Mouse (Mus musculus) 3134 (cell line): ENCODE measurements around the gene Mtr.

Source experiments
- DNase-seq: peaks from one replicate; pipeline ENCODE4 v3.0.0-alpha.2; 2011; ENCODE audit warnings: low spot score; ENCODE audit not compliant: insufficient read length; ENCODE audit errors: extremely low read depth

The Mtr gene

DNA sequence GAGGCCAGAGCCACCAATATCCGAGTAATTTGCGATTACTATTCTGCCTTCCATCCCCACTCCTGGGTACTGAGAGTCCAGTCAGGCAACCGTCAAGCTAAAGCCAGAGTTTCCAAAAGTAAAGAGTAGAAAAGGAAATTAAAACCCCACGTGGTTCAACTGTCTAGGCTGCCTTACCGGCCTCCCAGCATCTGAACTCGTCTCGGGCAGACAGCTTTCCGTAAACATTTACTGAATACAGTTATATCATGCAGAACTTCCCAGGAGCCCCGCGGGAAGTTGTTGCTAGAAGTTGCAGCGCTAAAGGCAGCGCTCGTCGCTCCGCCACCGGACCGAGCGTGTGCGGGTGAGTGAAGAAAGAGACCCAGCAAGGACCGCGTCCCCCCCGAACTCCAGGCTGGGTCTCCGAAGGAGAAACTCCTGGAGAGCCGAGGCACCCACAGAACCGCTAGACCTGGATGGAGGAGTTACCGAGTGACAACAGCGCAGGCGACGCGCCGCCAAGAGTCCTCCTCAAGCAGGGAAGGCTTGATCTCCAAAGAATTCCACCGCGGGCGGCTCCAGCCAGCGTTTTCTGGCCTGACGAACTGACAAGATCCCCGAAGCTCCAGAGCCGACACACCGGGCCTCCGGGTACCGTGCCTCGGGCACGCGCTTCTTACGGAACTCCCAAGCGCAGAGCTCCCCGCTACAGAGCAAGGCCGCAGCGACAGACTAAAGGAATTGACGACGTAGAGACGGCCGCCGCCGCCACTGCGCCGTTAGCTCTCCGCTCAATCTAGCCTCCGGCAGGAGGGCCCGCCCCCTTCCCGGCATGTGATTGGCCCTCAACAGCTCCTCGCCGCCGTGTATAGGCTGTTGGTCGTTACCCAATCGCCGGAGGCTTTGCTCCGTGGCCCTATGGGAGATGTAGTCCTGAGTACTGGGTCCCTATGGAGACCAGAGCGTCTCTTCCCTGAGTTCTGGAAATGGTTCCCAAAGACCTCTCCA, at the start of gene Mtr:
Mtr (minus strand) TSS at position 723 of the 990 bp plus-strand sequence.
- DNase-seq: peak; percentile 94

- DNase-seq: no peak
Measured at GRCm38 (mm10) chr13:12307286-12307685, 49.4 kb upstream of the Mtr start.

DNA sequence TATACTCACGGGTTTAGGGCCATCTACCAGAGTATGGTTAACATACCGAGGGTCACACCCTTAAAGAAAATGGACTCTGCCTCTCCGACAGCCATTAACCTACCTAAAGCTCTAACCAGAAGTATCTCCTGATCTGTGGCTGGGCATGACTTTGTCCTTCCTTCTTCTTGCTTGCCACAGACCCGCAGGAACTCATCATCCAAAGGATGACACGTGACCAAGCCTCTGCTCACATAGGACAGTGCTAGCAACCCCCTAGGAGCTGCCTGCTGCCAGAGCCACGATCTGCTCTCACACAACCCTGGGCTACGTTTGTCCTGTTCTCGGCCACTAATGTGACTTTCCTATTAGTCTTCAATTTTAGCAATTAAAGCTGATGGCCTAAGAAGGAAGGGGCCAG, 47.6 kb upstream of the Mtr start:
- no peak for DNase-seq

DNA sequence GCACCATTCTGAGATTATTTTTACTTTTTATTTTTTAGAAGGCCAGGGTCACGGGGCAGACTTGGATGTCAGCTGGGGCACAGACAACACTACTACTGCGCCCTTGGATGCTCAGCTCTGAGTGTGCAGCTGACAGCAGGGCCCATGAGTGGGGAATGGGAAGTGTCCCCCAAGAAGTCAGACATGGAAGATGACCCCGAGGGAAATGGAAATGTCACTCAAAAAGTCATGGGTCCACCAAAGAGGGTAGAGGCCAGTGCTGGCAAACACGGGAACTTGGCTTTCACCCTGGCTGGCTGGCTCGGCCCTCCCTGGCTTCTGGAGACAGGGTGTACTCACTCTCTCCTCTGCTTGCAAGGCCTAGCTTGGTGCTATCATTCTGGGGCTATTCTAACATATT, 47.1 kb upstream of the Mtr start:
- no peak for DNase-seq

GRCm38 (mm10) chr13:12297777-12298176, 39.9 kb upstream of the Mtr start:
- no peak for DNase-seq

DNA sequence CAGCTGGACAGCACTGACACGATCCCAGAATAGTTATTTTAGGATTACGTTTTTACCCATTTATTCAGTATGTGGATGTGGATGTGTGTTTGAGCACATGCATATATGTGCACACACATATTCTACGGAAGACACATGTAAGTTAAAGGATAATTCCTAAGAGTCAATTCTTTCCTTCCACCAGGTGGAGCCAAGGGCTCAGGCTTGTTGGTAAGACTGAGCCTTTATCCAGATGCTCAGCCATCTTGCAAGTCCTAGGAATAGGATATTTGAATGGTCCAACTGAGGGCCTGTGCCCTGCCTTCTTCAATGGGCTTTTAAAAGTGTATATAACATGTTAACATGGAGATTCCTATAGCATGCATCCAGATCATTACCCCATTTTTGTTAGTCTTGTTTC, 38.8 kb upstream of the Mtr start:
- no peak for DNase-seq

DNA sequence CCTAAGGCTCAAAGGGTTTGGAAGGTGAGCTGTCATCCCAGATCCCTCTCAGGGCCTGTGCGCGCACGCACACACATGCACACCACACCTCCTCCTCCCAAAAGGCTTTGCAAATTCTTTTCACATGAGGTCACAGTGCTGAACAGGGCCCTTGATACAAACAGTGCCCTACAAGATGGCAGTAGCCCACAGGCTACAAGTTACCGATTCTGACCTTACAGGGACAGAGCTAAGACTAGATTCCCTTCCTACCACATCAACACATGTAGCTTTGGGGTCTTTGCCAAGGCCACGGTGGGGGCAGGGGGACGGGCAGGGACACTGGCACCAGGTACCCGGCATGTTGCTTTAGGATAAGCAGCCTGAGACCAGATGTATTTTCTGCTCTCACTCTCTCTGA, 35.9 kb upstream of the Mtr start:
- peak; percentile 69 for DNase-seq

DNA sequence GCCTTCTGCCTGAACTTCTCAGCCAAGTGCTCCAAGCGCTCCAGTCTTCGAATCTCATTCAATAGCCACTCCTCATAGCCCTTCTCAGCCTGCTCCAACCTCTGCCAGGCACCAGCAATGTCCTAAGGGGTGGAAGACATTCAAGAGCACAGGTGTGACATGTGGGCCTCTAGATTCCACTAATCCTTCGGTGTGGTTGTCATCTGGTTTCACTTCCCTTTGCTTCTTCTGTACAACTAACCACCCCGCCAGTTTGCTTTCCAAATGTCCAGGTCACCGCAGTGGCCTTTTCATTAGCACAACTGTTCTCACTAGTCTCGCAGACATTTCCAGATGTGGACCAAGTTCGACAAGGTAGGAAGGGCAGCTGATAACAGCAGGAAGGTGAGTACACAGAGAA, 32.8 kb upstream of the Mtr start:
- no peak for DNase-seq

DNA sequence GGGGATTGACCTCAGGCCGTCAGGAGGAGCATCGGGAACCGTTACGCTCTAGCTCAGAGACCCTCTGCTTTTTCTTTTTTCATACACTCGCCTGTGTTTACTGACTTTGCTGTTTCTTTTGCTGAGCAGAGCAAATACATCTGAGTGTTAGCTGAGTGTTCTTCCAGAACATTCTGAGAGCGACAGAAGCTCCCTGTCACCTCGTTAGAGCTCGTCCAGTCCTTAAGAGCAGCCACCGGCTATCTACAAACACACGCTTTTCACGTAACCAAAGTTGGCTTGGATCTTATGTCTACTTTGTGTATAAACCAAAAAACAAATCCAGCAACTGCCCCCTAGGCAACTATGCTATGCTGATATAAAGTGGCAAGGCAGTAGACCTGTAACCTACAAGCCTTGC, 26.6 kb upstream of the Mtr start:
- DNase-seq: no peak

- DNase-seq: peak; percentile 43
Measured at GRCm38 (mm10) chr13:12283826-12284225, 25.9 kb upstream of the Mtr start.

DNA sequence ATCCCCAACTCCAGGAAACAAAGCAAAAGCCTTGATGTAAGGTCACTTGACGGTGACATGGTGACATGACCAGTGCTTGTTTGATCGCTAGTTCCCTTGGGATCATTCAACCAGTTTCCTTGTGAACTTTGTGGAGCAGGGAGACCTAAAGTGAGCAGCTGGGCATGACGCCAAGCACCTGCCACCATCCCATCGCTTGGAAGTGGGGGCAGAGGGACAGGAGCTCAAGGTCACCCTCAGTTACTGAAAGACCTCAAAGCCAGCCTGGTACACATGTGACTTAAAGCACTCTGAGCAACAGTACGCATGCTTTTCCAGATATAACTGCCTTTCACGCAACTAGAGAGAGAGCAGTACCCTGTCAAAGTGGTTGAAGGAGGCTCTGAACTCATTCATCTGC, 16.8 kb upstream of the Mtr start:
- DNase-seq: no peak

DNA sequence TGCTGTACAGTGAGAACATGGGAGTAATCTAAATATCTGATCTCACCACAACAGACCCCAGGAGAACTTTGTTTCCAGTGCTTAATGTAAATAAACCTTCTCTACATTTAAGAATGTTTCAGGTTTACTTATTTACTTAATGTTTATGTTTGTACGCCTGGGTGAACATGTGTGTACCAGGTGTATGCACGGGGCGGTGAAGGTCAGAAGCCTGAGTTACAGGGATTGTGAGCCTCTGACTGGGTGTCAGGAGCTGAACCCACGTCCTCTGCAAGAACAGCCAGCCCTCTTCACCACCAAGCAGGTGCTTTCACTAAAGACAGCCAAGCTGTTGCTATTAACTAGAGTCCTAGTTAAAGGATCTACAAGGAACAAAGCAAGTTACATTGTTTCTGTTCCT, 16.3 kb upstream of the Mtr start:
- DNase-seq: no peak

DNA sequence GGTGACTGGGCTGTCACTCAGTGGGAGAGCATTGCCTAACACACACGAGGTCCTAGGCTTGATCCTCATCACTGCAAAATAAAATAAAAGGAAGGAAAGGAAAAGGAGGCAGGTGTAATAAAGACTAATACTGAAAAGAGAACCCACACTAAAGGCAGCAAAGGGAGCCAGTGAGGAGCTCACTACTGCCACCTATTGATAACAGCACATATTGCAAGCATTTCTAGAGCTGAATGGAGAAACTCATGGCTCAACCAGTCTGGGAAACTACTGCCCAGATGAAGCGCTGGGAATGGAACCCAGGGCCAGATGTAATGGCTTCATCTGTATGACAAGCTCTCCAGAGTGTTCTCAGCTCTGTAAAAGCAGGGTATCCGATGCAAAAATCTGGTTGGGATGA, 15.0 kb upstream of the Mtr start:
- no peak for DNase-seq

- DNase-seq: no peak
Measured at GRCm38 (mm10) chr13:12267971-12268370, 10.1 kb upstream of the Mtr start.

GRCm38 (mm10) chr13:12267097-12267496, 9.2 kb upstream of the Mtr start:
- DNase-seq: no peak

DNA sequence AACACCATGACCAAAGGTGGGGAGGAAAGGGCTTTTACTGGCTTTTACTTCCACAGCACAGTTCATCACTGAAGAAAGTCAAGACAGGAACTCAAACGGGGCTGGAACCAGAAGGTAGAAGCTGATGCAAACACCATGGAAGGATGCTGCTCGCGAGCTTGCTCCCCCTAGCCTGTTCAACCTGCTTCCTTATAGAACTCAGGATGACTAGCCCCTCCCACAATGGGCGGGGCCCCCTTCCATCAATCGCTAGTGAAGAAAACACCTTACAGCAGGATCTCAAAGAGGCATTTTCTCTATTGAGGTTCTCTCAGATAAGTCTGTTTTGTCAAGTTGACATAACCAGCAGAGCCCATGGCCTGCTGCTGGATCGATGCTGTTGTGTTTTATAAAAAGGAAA, 6.1 kb upstream of the Mtr start:
- no peak for DNase-seq

DNA sequence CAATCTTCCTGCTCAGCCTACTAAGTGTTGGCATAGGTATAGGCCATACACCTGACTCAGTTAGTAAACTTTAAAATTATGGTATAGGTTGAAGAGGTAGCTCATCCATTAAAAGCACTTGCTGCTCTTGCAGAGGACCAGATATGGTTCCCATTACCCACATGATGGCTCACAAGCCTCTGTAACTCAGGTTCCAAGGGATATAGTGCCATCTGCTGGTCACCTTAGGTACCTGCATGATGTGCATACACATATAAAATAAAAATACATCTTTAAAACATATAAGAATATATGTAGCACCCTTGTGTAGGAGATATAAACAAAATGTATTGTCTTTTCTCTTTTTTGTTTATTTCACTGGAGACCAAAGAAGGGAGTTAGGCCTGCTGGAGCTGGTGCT, 3.6 kb upstream of the Mtr start:
- no peak for DNase-seq

- DNase-seq: no peak
Measured at GRCm38 (mm10) chr13:12256871-12257390, 982 bp downstream of the Mtr start.

DNA sequence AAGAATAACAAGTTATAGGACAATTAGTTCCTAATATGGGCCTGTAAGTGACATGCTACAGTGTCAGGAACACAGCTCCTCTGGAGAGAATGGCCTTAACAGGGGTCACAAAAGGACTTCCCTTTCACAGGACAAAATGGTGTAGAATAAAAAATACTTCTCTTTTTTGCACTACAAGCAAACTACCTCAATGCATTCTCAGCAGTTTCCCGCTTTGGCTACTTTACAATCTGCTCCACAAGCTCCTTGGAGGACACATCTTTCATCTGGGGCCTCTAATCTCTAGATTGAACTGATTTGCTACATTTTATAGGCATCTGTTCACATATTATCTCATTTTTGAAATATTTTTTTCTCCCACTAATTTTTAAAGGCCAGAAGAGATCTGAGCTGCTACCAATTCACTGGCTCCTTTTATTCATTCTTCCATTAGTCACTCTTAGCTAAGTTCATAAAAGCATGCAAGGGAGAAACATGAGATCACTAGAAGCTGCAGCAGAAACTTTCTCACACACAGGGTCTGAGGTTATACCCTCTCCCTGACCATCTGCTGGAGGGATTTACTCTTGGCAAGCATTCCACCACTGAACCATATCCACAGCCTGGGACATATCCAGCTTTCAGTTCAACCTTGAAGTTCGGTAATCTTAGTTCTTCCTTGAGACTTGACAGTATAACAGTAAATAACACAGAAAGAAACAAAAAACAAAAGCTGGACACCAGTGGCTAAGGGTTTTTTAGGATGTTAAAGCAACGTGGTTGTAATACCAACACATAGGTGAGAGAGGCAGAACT, 1.8 kb downstream of the Mtr start:
- DNase-seq: no peak

DNA sequence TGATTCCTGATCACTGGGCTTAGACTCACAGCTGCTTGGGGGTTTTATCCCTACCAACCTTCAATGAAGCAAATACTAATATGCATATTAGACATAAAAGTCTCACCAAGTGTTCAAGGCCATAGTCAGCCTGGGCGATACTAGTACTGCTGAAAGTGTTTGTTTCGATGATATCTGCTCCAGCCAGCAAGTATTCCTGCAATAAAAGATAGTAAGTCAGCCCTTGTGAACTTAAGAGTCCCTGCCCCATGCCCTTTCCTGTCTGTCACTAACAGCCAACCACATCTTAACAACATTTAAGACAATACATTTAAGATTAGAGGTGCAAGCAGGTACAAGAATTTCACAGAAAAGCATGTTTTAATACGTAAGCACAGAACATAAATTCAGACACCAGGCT, 7.4 kb downstream of the Mtr start:
- no peak for DNase-seq

GRCm38 (mm10) chr13:12249195-12249898, 8.6 kb downstream of the Mtr start:
- no peak for DNase-seq
